Mouse (Mus musculus) embryo, embryonic 11 days (tissue): ENCODE measurements at regions not wholly inside any gene's neighbourhood (a gene's known extent, or its start where the extent isn't known, plus 50 kb on each side); places are given as distances from the start of the nearest gene placed in this dataset.

Experiments used
- DNase-seq: peaks from one replicate; pipeline ENCODE4 v3.0.0-alpha.2; 2015

DNA sequence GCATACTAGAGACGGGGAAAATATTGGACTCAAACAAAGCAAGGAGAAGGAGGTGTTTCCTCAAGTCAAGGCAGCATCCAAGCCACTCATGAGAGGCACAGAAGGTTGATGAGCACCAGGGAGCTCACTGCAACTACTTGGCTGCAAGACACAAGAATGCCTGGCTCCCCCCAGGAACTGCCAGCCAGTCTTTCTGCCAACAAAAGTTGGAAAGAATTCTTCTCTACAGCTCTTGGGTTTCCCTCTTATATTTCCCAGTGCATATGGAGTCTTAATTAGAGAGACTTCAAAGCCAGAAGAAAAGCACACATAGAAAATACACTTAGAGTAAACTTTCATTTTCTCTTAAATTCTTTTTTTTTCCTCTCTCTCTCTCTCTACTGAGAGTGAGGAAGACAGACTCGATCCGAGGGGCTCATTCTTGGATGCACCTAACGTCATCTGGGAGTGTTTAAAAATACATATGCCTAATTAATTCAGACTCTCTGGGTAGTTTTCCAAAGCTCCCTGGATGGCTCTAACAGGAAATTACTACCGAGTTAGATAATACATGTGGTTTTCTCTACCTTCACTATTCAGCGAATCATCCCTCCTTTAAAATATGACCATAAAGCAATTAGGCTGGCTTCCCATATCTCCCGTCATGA, 222.7 kb downstream of the Fam84b start:
- DNase-seq = no peak

DNA sequence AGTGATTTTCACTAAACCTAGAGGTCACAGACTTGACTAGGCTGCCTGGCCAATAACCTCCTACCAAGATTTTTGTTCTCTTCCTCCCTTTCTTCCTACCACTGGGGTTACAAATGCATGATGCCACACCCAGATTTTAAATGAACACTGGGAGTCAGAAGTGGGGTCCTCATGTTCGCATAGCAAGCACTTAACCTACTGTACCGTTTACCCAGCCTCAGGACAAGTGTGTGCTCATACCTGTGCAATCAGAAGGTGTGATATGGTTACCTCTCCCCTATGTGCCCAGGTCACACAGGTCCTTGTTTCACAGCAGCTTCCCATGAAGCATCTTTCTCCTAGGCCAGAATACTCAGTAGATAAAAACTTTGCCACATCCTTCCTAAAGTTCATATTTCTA, 234.8 kb downstream of the Fam84b start:
- no peak for DNase-seq

- no peak for DNase-seq
Observed at GRCm38 (mm10) chr15:60617371-60617770, 236.2 kb downstream of the Fam84b start.

- DNase-seq = no peak
Observed at GRCm38 (mm10) chr15:60601885-60602284, 251.7 kb downstream of the Fam84b start.

GRCm38 (mm10) chr15:60577084-60577483, 276.5 kb downstream of the Fam84b start:
- no peak for DNase-seq

DNA sequence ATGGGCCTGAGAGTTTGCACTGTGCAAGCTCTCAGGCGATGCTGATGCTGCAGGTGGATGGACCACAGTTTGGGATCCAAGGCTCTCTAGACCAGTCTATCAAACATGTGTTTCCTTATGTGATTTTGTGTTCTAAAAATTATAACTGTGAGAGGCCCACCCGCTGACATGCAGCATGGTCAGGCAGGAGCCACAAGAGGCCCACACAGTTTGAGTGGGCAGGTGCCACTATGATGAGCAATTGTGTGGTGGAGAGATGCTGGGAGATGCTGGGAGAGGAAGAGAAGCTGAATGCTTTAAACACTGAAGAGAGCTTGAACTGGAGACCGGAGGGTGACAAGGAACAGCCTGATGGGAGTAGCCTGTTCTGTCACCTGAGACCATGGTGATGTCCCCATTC, 287.3 kb downstream of the Fam84b start:
- no peak for DNase-seq

GRCm38 (mm10) chr15:60565017-60565416, 288.6 kb downstream of the Fam84b start:
- peak; percentile 42 for DNase-seq

DNA sequence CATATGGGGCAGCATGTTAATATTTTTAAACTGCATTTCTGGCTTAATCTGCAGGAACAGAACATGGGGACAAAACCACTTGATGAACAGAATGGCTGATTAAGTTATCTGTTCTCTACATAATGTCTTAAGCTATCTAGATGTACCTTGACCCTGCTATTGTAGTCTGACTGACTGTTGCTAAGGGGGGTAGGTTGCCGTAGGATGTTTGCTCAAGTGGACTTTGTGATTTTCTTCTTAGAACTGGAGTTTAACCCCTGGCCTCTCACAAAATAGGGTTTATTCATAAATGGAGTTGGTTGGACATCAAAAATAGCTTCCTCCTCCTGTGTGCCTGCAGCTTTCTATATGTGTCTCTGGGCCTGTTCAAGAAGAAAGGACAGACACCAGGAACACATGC, 292.9 kb downstream of the Fam84b start:
- no peak for DNase-seq

GRCm38 (mm10) chr15:60555691-60556090, 297.9 kb downstream of the Fam84b start:
- DNase-seq = no peak

GRCm38 (mm10) chr15:60554587-60554986, 299.0 kb downstream of the Fam84b start:
- no peak for DNase-seq

DNA sequence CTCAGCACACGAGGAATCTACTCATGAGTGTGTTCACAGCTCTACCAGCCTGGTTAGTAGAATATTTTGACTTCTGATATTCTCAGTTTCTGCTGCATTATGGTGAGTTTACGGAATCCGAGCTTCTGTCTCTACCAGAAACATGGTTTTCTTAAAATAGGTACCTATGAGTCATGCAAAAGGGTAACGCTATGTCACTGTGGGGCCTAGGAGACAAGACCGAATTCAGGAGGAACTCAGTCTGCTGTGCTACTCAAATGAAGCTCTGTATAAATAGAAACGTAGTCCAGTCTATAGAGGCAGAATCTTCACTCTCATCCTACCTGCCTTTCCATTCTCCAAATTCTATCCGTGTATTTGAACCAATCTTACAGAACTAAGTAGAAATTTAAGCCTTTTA, 305.5 kb downstream of the Fam84b start:
- DNase-seq = no peak

DNA sequence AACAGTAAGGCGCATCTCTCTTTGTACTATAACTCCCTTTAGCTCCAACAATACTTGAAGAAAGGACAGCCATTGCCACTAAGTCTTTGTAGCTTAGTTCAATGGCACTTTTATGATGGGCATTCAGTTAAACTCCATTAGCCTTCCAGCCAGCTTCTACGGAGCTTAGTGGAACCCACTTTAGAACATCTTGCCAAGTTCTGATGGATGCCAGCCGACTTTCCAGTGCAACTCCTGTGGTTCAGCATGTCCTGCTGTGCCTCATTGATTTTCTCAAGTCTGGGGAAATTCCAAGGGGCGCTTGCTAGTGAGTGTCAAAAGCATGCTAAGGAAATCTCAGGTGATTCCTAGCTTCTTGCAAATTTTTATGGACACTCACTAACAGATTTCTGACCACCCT, 316.4 kb downstream of the Fam84b start:
- DNase-seq = no peak

DNA sequence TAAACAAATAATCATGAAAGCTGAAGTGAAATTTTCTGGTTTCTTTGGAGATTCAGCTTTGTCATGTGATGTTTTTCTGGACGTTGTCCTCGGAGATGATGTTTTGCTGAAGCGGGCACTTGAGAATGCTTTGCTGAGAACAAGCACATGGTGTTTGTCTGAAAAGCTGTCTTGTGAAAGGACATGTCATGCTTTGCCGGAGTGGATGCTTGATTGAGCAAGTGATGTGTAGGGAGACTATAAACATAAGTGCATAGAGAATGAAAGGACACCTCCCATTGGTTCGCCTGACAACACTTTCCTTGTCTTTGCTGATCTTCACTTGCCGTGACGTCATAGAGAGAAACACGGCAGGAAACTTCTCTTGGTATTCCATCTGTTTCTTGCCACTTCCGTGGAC, 318.9 kb downstream of the Fam84b start:
- DNase-seq = no peak

- DNase-seq = no peak
Observed at GRCm38 (mm10) chr15:60516810-60517209, 336.8 kb downstream of the Fam84b start.

- DNase-seq = no peak
Observed at GRCm38 (mm10) chr15:60476755-60477310, 376.7 kb downstream of the Fam84b start.

- no peak for DNase-seq
Observed at GRCm38 (mm10) chr15:60475086-60475485, 378.5 kb downstream of the Fam84b start.

GRCm38 (mm10) chr15:60431916-60432315, 415.5 kb upstream of the 4933412E24Rik start:
- DNase-seq = no peak

- DNase-seq = no peak
Observed at GRCm38 (mm10) chr15:60419081-60419480, 402.7 kb upstream of the 4933412E24Rik start.

DNA sequence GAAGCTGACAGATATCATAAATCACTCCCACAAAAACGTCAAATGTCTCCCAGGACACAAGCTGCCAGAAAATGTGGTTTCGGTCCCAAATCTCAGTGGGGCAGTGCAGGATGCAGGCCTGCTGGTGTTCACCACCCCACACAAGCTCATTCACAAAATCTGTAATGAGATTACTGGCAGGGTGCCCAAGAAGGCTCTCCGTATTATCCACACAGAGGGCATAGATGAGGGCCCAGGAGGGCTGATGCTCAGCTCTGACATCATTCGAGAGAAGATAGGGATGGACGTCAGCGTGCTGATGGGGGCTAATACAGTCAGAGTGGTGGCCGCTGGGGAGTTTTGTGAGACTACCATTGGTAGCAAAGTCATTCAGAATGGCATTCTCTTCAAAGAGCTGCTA, 375.9 kb upstream of the 4933412E24Rik start:
- DNase-seq = no peak

- DNase-seq = no peak
Observed at GRCm38 (mm10) chr15:60390336-60390735, 373.9 kb upstream of the 4933412E24Rik start.

DNA sequence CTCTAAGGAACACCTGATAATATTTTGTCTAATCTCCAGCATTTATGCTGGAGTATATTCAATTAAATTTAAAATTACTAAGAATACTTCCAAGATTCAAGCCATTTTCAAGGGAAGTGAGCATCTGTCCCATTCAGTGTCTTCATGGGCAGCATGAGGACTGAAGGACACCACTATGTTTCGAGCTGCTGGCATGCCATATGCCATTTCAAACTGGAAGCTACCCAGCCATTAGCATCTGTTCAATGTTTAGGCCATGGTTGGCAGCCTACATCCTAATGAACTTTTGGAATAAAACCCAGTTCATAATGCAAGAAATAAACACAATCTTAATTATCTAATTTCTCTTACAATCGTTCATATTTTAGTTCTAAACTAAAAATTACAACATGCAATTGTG, 371.5 kb upstream of the 4933412E24Rik start:
- DNase-seq = no peak
